Mouse (Mus musculus) mesoderm, embryonic 11.5 days (tissue): ENCODE data around the gene Htra3.

Source experiments
- DNase-seq: peaks from one replicate; pipeline ENCODE4 v3.0.0-alpha.2; 2012; ENCODE audit warnings: low read depth, low spot score

Htra3 gene

DNA sequence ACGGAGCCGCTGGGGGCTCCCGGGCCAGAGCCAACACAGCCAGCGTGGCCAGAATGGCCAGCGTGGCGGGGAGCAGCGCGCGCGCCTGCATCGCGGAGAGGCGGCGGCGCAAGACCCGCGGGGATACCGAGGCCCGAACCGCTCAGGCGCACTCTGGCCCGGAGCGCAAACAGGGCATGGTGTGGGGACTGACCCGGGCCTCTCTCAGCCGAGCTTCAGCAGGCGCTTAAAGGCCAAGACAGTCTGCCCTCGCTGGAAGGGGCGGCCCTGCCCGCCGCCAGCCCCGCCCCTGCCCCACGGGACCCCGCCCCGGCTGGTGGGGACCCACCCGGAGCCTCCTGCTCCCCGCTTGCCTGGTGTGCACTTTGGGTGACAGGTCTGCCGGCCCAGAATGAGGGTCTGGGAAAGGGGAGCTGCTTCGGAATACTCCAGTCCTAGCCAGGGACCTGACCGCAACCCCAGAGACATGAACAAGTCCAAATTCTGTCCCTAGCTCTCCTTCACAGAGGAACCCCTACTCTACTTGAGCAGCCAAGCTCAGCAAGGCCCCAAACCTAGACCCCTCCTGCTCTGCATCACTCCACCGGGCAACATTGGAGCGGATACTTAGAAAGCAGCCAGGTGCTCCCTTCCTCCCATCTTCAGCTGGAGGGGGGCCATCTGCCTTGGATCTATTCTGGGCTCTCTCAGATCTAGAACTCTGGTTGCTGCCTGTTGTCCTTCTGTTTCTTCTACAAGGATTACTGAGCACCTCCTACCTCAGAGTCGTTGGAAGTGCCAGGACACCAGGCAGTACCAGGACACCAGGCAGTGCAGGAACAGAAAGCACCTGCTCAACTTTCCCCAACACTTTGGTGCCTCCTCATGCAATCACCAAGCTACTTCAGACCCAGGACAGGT lies at the start of gene Htra3:
Gene Htra3, minus strand, starts transcription at position 527 of the 900 bp plus-strand sequence.
- DNase-seq = no peak

DNA sequence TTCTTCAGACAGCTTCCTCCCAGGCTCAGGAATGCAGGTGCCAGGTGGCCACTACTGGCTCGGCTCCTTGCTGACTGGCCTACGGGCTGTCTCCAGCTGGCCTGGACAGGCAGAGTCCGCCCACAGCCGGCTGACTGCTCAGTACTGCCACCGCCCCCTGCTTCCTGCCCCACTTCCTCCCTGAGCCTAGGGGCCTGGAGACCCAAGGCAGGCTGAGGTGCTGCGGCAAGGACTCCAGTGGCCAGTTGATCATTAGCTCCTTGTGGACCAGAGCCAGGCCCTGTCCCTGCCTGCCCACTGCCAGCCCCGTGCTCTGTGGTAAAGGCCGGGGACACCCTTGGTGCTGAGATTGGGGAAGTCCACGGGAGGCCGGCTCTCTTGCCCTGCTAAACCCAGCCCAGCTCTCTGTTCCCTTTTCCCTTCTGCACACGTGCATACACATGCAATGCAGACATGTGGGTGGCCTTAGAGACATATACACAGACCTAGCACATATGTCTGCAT lies 49.4 kb upstream of the Htra3 start:
- peak; percentile 26 for DNase-seq

DNA sequence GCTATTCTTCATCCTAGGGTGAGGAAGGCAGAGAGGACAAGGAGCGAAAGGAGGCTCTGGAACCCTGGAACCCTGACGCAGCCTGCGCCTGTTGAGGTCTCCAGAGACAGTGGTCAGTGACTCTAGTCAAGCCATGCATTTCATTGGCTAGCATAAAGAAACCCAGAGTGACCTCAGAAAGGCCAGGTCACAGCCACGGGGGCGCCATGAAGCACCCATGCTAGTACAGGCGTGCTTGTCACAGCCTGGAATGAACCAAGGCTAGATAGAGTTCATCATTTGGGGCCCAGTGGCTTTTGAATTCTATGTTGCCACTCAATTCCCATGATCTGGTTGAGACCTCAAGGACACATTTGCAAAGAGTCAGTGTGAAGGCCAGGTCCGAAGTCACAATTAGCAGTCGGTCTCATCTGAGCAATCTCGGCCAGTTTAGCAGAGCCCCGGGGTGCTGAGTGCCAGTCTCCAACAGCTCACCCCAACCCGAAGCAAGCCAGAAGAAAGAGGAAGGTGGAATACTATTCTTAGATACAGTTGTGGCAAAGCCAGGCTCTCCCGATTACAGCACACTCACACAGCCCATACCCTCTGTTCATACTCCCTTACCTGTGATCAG lies 48.9 kb upstream of the Htra3 start:
- no peak for DNase-seq

DNA sequence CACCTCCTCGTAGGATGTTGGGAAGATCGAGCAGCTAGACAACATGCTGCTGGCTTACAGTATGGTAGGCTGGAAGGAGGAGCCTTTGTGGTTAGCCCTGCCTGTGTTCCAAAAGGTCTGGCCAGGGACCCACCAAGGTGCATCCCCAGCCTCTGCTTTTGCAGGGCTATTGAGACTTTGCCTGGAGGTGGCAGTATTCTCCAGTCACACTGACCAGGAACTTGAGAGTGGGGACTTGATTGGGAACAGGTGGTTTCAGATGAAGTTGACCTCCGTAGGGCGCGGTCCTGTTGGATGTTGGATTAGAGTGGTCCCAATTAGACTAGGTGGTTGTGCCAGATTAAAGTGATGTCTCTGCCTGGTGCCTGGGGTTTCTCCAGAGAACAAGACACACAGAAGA lies 47.9 kb upstream of the Htra3 start:
- no peak for DNase-seq

DNA sequence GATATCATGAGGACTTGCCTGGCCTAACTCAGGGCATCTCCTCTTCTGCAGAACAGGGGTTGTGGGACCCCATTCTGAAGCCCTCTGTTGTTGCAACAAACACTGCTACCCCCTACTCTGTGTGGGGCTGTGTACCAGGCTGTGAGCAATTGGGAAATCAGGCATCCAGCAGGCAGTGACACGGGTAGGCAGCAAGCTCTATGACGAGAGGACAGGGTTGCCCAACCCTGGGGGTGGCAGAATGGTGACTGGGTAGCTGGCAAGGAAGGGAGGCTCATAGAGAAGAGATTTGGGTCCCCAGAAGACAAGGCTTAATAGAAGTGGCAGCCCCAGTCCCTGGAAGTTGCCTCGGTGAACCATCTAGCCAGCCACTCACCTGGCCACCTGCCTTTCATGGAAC lies 46.3 kb upstream of the Htra3 start:
- no peak for DNase-seq

DNA sequence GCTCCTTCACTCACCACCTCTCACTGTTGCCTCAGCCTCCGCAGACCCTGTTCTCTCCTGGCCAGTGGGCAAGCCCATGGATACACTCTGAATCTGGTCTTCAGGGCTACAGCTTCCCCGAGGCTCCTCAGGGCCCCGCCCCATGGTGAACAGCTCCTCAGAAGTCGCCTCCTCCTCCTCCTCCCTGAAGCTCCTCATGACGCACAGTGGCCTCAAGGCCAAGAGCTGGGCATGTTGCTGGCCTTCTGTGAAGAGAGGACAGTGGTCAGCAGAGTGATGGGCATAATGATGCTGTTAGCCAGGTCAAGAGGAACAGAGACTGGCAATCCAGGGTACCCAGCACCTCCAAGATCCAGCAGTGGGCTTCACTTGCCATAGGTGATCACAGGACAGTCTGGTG lies 44.3 kb upstream of the Htra3 start:
- no peak for DNase-seq

DNA sequence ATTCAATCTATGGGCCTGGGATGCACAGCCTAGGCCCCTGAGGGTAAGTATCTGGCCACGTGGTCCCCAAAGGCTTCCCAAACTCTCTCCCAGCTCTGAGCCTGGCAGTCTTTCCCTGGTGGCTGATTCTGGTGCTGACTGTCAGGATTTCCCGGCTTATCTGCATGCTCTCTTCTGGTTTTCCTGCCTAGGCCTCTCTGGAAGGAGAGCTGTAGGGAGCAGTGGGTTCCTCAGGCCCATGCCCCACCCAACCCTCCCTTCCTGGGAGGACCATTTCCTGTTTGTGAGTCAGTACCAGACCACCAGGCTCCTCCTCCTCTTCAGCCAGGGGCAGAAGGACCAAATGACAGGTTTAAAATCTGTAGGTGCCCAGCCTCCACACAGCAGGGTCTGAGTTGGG lies 43.1 kb upstream of the Htra3 start:
- no peak for DNase-seq

DNA sequence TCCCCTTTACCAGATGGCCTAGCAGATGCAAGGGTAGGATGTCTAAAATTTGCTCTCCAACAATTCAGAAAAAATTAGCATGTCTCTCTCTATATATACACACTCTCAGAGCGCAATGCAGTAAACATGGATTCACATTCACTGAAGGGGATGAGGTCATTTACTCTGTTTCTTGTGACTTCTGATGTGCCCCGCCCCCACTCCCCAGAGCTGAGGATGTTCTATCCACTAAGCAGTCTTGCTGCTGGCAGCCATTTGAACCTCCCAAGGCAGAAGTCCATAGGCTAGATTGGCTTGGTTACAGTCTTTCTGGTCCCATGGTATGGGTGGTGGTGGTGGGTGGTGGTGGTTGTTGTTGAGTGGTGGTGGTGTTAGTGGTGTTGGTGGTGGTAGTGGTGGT lies 42.4 kb upstream of the Htra3 start:
- no peak for DNase-seq

DNA sequence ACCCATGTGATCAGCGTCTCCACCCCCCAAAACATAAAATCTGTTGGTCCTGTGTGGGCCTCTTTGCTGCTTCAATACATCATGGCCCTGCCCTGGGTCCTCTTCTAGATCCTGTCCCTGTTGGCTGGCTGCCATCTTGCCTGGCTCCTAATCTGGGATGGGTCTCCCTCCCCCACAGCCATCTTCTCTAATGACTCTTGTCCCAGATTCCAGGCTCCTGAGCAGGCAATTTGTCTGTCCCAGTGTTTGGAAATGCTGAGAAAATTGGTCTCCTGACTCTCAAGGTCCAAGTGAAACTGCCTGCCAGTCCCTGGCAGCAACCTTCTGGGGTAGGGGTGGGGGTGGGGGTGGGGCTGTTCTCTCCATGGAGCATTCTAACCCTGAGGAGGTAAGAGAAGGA lies 40.3 kb upstream of the Htra3 start:
- DNase-seq = no peak

DNA sequence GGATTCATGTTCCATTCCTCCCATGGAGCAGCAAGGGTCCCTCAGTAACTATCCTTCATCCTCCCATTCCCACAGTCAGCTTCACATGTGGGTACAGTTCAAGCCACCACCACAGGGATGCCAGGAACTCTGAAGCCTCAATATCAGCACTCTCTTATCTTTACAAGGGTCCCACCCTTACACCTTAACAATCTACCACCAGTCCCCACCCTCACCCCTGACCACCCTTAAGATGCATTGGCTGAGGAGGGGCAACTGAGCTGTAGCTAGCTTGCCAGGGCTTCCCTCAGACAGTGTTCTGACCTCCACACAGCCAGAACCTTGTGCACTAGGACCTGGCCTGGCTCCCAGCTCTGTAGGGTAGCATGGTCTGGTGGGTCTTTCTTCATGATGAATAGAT lies 39.8 kb upstream of the Htra3 start:
- no peak for DNase-seq

DNA sequence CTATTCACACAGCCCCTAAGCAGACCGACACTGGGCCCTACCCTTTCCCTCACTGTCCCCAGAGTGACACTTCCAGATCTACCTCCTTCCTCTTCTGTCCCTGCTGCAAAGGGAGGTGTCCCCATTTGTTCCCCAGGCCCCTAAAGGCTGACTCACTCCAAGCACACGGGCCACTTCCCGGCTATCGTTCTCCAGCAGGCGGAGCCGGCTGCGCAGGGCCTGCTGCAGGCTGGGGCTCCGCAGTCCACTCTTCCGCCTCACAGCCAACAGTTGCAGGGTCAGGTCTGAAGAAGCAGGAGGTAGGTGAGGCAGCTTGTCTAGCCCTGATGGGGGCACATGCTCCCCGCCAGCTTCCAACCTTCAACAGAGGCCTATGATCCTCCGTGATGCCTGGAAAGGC lies 39.2 kb upstream of the Htra3 start:
- DNase-seq = no peak

DNA sequence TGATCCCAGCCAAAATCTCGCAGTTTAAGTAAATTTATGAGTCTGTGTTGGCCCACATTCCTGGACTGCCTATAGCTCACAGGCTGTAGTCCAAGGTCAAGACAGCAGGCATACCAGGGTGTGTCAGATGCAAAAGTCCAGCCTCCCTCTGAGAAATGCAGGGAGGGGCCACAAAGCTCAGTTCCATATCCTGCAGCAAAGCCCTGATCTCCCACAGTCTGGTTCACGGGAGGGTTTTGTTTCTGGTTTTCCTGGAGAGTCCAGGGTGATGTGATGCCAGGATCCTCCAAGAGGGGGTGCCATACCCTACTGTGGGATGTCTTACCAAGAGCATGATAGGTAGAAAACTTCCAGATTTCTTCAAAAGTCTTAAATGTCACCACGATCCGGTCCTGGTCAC lies 38.4 kb upstream of the Htra3 start:
- peak; percentile 37 for DNase-seq

DNA sequence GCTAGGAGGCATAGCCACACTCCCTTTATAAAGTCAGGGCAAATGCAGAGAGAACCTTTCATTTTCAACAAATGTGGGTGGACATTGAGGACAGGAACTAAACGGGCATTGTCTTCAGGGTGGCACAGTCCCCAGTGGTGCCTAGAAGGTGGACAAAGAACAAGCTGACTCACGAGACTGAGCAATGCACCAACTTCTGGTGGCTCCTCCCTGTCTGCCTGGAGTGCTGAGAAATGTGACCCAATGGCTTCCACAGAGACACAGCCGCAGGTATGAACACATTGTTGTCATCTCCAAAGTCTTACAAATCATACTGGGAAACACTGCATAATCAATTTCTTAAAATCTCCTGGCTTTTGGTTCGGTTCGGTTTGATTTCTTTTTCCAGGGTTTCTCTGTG lies 37.9 kb upstream of the Htra3 start:
- DNase-seq = no peak

DNA sequence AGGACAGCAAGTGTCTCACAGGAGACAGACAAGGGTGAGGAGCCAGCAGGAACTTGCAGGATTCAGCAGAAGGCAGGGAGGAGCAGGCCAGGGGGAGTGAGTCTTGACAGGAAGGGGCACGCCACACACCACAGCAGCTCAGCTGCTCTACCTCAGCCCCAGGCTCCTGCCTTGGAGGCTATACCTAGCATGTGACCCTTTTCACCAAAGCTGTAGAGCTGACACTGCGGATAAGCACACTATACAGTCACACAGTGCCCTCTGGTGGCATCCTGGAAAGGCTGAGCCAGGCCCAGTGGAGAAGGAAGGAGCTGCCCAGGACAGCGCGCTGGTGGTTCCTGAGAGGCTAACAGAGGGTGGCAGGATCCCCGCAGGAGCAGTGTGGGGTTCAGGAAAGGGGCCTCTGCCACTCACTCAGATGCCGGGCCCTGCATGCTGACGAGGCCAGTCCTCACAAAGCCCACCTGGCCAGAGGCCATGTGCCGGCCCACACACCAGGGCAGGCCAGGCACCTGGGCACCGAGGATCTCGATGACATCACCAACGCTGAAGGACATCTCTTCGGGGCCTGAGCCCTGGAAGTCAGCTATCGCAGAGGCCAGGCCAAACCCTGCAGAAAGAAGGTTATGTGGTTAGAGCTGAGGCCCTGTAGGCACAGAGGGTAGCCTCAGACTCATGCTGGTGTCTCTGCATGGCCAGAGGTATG lies 34.2 kb upstream of the Htra3 start:
- peak; percentile 85 for DNase-seq

DNA sequence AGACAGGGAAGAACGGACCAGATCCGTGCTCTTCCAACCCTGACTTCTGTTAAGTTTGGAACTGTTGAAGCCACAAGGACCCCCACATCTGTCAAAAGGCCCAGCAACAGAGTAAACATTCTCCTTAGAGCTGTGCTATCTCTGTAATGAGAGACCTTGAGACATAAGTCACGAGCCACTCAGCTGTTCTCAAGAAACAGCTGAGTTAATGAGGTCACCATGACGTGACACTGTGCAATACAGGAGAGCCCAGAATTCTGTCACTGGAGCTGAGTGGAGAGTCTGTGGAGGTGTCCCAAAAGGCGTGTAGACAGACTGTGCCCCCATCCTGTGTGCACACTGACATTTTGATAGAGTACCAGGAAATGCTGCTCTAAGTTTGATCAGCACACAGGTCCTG lies 32.9 kb upstream of the Htra3 start:
- no peak for DNase-seq

DNA sequence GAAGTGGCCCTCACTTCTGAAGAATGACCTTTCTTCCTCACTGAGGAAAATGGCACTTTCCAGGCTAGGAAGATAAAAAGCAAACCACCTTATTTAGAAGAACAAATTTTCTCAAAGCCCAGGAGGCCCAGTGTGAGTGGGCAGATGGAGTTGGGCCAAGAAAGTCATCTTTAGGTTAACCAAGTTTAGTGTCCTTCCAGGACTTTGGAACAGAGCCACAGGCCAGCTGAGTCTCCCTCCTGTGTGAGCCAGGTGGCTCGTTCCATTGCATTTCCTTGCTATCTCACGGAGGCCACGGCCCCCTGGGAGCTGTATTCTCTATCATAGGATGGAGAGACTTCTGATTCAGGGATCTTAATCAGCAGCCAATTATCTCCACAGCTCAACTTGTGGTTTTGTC lies 31.3 kb upstream of the Htra3 start:
- DNase-seq = no peak

DNA sequence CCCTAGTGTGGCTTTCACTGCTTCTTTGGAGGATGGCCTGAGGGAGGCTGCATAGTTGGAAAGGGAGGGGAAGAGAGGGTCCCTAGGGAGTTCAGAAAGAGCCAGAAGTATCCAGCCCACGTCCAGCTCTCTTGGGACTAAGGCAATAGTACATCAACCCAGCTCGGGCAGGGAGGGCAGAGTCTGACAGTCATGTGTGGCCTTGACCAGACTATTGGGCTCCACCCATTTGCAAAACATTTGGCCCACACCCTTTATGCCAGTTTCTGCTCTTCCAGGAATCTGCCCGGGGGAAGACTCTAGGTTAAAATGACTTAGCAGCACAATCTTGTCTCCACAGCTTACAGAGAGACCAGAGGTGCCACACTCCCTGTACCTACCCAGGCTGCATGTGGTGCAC lies 30.9 kb upstream of the Htra3 start:
- no peak for DNase-seq

DNA sequence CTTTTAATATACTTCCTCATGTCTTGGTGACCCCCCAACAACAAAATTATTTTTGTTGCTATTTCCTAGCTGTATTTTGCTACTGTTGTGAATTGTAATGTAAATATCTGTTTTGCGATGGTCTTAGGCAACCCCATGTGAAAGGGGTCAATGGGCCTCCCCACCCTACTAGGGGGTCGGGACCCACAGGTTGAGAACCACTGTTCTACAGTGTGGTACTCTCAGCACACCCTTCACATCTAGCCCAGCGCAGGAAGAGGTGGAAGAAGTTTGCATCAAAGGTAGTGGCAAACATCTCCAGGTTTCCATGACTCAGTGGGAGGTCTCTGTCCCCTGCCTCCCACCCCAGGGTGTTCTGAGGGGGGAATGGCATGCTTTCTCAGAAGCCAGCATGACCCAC lies 25.8 kb upstream of the Htra3 start:
- no peak for DNase-seq

DNA sequence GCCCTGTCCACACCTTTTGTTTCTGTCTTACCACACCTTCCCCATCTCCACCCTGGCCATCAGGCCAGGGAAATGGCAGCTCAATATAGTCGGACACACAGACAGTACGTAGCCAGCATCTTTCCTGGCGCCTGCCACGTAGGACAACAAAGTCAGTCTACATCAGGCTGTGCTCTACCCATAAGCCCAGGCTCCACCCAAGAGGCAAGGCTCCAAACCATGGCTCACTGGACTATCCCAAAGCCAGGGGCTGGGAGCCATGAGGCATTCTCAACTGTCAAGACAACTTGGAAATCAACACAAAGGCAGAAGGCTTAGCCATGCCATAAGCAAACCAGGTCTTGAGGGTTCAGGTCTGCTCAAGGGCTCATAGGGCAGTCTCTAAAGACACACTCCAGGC lies 24.2 kb upstream of the Htra3 start:
- no peak for DNase-seq

DNA sequence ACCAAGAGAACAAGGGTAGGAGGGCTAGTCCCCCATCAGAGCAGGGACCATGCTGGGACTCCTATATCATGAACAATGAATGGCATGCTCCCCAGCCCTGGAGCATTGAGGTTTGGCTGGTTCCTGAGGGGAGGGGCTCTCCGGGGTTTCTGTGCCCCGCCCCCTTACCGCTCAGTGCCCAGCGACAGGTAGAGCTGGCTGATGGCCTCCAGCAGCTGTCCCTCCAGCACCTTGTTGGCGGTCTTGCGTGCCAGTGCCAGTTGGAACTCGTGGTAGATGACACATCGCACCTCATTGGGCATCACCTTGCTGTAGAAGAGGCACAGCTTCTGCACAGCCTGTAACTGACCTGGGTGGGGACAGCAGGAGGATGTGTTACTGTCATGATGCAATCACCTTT lies 23.6 kb upstream of the Htra3 start:
- no peak for DNase-seq

DNA sequence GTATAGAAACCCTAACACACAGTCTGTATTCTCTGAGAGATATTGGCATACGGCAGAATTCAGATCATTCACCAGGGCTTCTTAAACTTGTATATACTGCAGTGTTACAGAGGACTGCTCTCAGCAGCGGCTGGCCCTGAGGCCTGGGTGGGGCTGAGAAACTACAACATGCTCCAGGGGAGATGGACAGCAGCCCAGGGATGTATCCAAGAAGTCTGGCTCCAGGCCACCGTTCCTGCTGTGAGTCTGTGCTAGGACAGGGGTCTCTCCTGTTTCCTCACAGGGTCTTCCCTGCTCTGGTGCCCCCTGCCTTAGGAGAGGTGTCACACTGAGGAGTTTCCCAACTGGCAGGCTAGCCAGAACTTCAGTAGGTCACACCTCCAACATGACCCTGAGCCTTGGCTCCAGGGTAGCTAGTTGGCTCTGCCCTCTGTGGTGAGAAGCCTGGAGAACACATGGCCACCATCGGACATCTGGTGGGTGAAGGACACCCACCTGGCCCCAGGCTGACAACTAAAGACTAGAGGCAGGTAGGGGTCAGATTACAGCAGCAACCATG lies 23.1 kb upstream of the Htra3 start:
- DNase-seq = no peak

DNA sequence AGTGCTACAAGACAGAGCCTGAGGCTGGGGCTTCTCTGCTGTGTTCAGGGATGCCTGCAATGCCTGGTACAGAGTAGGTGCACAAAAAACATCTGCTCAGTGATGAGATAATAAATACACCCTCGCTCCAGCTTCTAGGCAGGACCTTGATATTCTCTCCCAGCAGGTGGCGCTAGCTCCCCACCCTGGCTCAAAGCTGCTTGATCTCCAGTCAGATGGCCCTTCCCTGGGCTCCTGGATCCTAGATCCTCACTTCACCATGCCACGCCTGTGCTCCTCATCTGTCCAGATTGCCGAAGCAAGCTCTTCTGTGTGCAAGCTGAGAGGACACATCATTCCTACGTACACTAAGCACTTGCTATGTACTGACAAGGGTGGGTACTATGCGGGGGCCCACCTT lies 21.5 kb upstream of the Htra3 start:
- peak; percentile 78 for DNase-seq
